Mouse (Mus musculus): ENCODE measurements at regions not wholly inside any gene's neighbourhood (a gene's known extent, or its start where the extent isn't known, plus 50 kb on each side); places are given as distances from the start of the nearest gene placed in this dataset.

GRCm38 (mm10) chr13:78524446-78524937 is 324.9 kb upstream of the Nr2f1 start:
- no peaks in the 10 kb centered on the region for H3K9me3 ChIP-seq (ENCODE audit: low read length)
- H3K36me3 ChIP-seq (ENCODE audit: insufficient read depth, low read length): no peaks in the 10 kb centered on the region
- H3K9ac ChIP-seq (replicated peaks; ENCODE audit: low read depth): no peak overlapping the region
- DNase-seq (ENCODE audit: low spot score): no peak
- no peaks in the 10 kb centered on the region for H3K27me3 ChIP-seq (replicated peaks; ENCODE audit: insufficient read depth, low read length)
- no peak for ATAC-seq
- WGBS: 63% methylated on average over 2 of the region's 2 CpGs
- no peak overlapping the region for H3K4me3 ChIP-seq (ENCODE audit: low read depth, low read length)
- H3K4me1 ChIP-seq (ENCODE audit: insufficient read depth, low read depth, low read length): no peaks in the 10 kb centered on the region
- TF ChIP-seq EP300 (IDR thresholded peaks at IDR 0.05): no peak
- TF ChIP-seq CTCF (IDR thresholded peaks at IDR 0.05): no peak
- no peak overlapping the region for H3K27ac ChIP-seq (ENCODE audit: low read length)
- H3K4me2 ChIP-seq (replicated peaks; ENCODE audit: low read depth, low read length): no peak overlapping the region

GRCm38 (mm10) chr13:78520771-78521170 is 321.2 kb upstream of the Nr2f1 start:
- Histone ChIP-seq H3K9me3 (ENCODE audit: low read length) (no peaks in the 10 kb centered on the region), H3K4me3 (ENCODE audit: low read depth, low read length) (no peak overlapping the region), H3K36me3 (ENCODE audit: insufficient read depth, low read length) (no peaks in the 10 kb centered on the region), H3K4me2 (replicated peaks; ENCODE audit: low read depth, low read length) (no peak overlapping the region), H3K27me3 (replicated peaks; ENCODE audit: insufficient read depth, low read length) (no peaks in the 10 kb centered on the region), H3K4me1 (ENCODE audit: insufficient read depth, low read depth, low read length) (no peaks in the 10 kb centered on the region), H3K9ac (replicated peaks; ENCODE audit: low read depth) (no peak overlapping the region), H3K27ac (ENCODE audit: low read length) (no peak overlapping the region)
- WGBS: 96% methylated on average over 1 of the region's 1 CpGs
- no peak for ATAC-seq
- TF ChIP-seq EP300 (IDR thresholded peaks at IDR 0.05) (no peak), CTCF (IDR thresholded peaks at IDR 0.05) (no peak)
- no peak for DNase-seq (ENCODE audit: low spot score)

GRCm38 (mm10) chr13:78520186-78520585 is 320.6 kb upstream of the Nr2f1 start:
- no peaks in the 10 kb centered on the region for H3K4me1 ChIP-seq (ENCODE audit: insufficient read depth, low read depth, low read length)
- H3K4me2 ChIP-seq (replicated peaks; ENCODE audit: low read depth, low read length): no peak overlapping the region
- H3K9me3 ChIP-seq (ENCODE audit: low read length): no peaks in the 10 kb centered on the region
- no peak overlapping the region for H3K4me3 ChIP-seq (ENCODE audit: low read depth, low read length)
- no peak for TF ChIP-seq EP300 (IDR thresholded peaks at IDR 0.05)
- TF ChIP-seq CTCF (IDR thresholded peaks at IDR 0.05): no peak
- H3K27ac ChIP-seq (ENCODE audit: low read length): no peak overlapping the region
- H3K9ac ChIP-seq (replicated peaks; ENCODE audit: low read depth): no peak overlapping the region
- DNase-seq (ENCODE audit: low spot score) (no peak), ATAC-seq (no peak)
- 79% methylated on average over 3 of the region's 3 CpGs for WGBS
- H3K27me3 ChIP-seq (replicated peaks; ENCODE audit: insufficient read depth, low read length): no peaks in the 10 kb centered on the region
- H3K36me3 ChIP-seq (ENCODE audit: insufficient read depth, low read length): no peaks in the 10 kb centered on the region

- Histone ChIP-seq H3K4me3 (ENCODE audit: low read depth, low read length) (no peak overlapping the region), H3K9me3 (ENCODE audit: low read length) (no peaks in the 10 kb centered on the region), H3K27ac (ENCODE audit: low read length) (no peak overlapping the region), H3K36me3 (ENCODE audit: insufficient read depth, low read length) (no peaks in the 10 kb centered on the region), H3K9ac (replicated peaks; ENCODE audit: low read depth) (no peak overlapping the region), H3K27me3 (replicated peaks; ENCODE audit: insufficient read depth, low read length) (no peaks in the 10 kb centered on the region), H3K4me2 (replicated peaks; ENCODE audit: low read depth, low read length) (no peak overlapping the region), H3K4me1 (ENCODE audit: insufficient read depth, low read depth, low read length) (no peaks in the 10 kb centered on the region)
- DNase-seq (ENCODE audit: low spot score): peak; percentile 30
- TF ChIP-seq CTCF (IDR thresholded peaks at IDR 0.05) (no peak), EP300 (IDR thresholded peaks at IDR 0.05) (no peak)
- no peak for ATAC-seq
- WGBS: 47% methylated on average over 7 of the region's 7 CpGs
These were observed 301.0 kb upstream of the Nr2f1 start for GRCm38 (mm10) chr13:78500551-78500950.

GRCm38 (mm10) chr13:78483760-78484357 is 284.3 kb upstream of the Nr2f1 start:
- TF ChIP-seq EP300 (IDR thresholded peaks at IDR 0.05): no peak
- no peak for TF ChIP-seq CTCF (IDR thresholded peaks at IDR 0.05)
- H3K9ac ChIP-seq (replicated peaks; ENCODE audit: low read depth): no peak overlapping the region
- DNase-seq (ENCODE audit: low spot score): no peak
- peak overlapping the region; percentile 46; the same call in 1 of the 2 replicates for H3K4me2 ChIP-seq (replicated peaks; ENCODE audit: low read depth, low read length)
- no peak; the same call in 1 of the 2 replicates for ATAC-seq
- H3K9me3 ChIP-seq (ENCODE audit: low read length): no peaks in the 10 kb centered on the region
- 25% methylated on average over 2 of the region's 2 CpGs for WGBS
- H3K27me3 ChIP-seq (replicated peaks; ENCODE audit: insufficient read depth, low read length): no peaks in the 10 kb centered on the region
- H3K4me3 ChIP-seq (ENCODE audit: low read depth, low read length): peak overlapping the region; percentile 37; the same call in 1 of the 2 replicates
- no peaks in the 10 kb centered on the region for H3K4me1 ChIP-seq (ENCODE audit: insufficient read depth, low read depth, low read length)
- no peaks in the 10 kb centered on the region for H3K36me3 ChIP-seq (ENCODE audit: insufficient read depth, low read length)
- no peak overlapping the region for H3K27ac ChIP-seq (ENCODE audit: low read length)

GRCm38 (mm10) chr13:78482929-78483759 is 283.6 kb upstream of the Nr2f1 start:
- Histone ChIP-seq H3K27me3 (replicated peaks; ENCODE audit: insufficient read depth, low read length) (no peaks in the 10 kb centered on the region), H3K9me3 (ENCODE audit: low read length) (no peaks in the 10 kb centered on the region), H3K27ac (ENCODE audit: low read length) (no peak overlapping the region), H3K36me3 (ENCODE audit: insufficient read depth, low read length) (no peaks in the 10 kb centered on the region), H3K4me2 (replicated peaks; ENCODE audit: low read depth, low read length) (peak overlapping the region; percentile 46), H3K9ac (replicated peaks; ENCODE audit: low read depth) (no peak overlapping the region), H3K4me1 (ENCODE audit: insufficient read depth, low read depth, low read length) (no peaks in the 10 kb centered on the region), H3K4me3 (ENCODE audit: low read depth, low read length) (peak overlapping the region; percentile 37)
- peak; percentile 78 for DNase-seq (ENCODE audit: low spot score)
- ATAC-seq: peak; percentile 85
- 15% methylated on average over 9 of the region's 9 CpGs for WGBS
- TF ChIP-seq EP300 (IDR thresholded peaks at IDR 0.05) (peak; percentile 63), CTCF (IDR thresholded peaks at IDR 0.05) (no peak)
